Mouse (Mus musculus) myocyte (in vitro differentiated cells): ENCODE measurements around the gene Rbm34. TPM values are rescaled to one million over a fixed set of nuclear protein-coding genes. Genes with fewer than 3 reads are reported as not detected.

ENCODE experiments used
- H3K27me3 ChIP-seq: one replicate; pipeline ENCODE4 v1.6.1; 2011; ENCODE audit not compliant: control insufficient read depth, insufficient read depth, insufficient read length
- H3K36me3 ChIP-seq: one replicate; pipeline ENCODE4 v1.6.1; 2011; ENCODE audit not compliant: control insufficient read depth, insufficient read depth
- H3K4me2 ChIP-seq: one replicate; pipeline ENCODE4 v1.6.1; 2011; ENCODE audit warnings: low read depth, control low read depth
- H3K4me3 ChIP-seq: one replicate; pipeline ENCODE4 v1.5.1; 2011; ENCODE audit warnings: mild to moderate bottlenecking, control low read depth, moderate library complexity
- H3K79me2 ChIP-seq: one replicate; pipeline ENCODE4 v1.6.1; 2011; ENCODE audit not compliant: control insufficient read depth, insufficient read depth
- H3ac ChIP-seq: one replicate; pipeline ENCODE4 v1.6.1; 2011; ENCODE audit not compliant: control insufficient read depth, insufficient read length
- CEBPB ChIP-seq: IDR thresholded peaks from 2 replicates; pipeline ENCODE4 v1.6.1; 2011; ENCODE audit warnings: mild to moderate bottlenecking, moderate library complexity; ENCODE audit not compliant: poor library complexity, insufficient read depth, severe bottlenecking
- E2F4 ChIP-seq: IDR thresholded peaks from one replicate; pipeline ENCODE4 v1.6.1; 2011; ENCODE audit warnings: mild to moderate bottlenecking, control low read depth, moderate library complexity; ENCODE audit not compliant: insufficient read depth
- MAX ChIP-seq: IDR thresholded peaks from one replicate; pipeline ENCODE4 v1.6.1; 2011; ENCODE audit warnings: low read depth, mild to moderate bottlenecking, control low read depth
- MYOD1 ChIP-seq, 3 experiments: IDR thresholded peaks; one replicate each; pipeline ENCODE4 v1.6.1; 2011; ENCODE audit warnings: control low read depth in 2 of 3, low read depth in 2 of 3, mild to moderate bottlenecking in 2 of 3, moderate library complexity in 1 of 3; ENCODE audit not compliant: insufficient read length in 2 of 3, control insufficient read depth in 1 of 3
- MYOG ChIP-seq, 3 experiments: IDR thresholded peaks; one replicate each; pipeline ENCODE4 v1.6.1; 2011; ENCODE audit warnings: control low read depth in 2 of 3, low read depth in 2 of 3, mild to moderate bottlenecking in 2 of 3; ENCODE audit not compliant: insufficient read length in 2 of 3, control insufficient read depth in 1 of 3, insufficient read depth in 1 of 3
- POLR2A ChIP-seq: IDR thresholded peaks from one replicate; pipeline ENCODE4 v1.6.1; 2011; ENCODE audit warnings: low read depth, mild to moderate bottlenecking, control low read depth, moderate library complexity; ENCODE audit not compliant: insufficient read length
- POLR2AphosphoS2 ChIP-seq: IDR thresholded peaks from one replicate; pipeline ENCODE4 v1.6.1; 2011; ENCODE audit warnings: low read depth, control low read depth; ENCODE audit not compliant: insufficient read length
- REST ChIP-seq: IDR thresholded peaks from one replicate; pipeline ENCODE4 v1.6.1; 2011; ENCODE audit warnings: mild to moderate bottlenecking, control low read depth, moderate library complexity; ENCODE audit not compliant: insufficient read depth, insufficient read length
- SRF ChIP-seq: IDR thresholded peaks from one replicate; pipeline ENCODE4 v1.6.1; 2011; ENCODE audit warnings: low read depth; ENCODE audit not compliant: control insufficient read depth, insufficient read length
- TCF12 ChIP-seq: IDR thresholded peaks from one replicate; pipeline ENCODE4 v1.6.1; 2011; ENCODE audit warnings: mild to moderate bottlenecking, control low read depth; ENCODE audit not compliant: poor library complexity, insufficient read depth, severe bottlenecking
- TCF3 ChIP-seq: IDR thresholded peaks from one replicate; pipeline ENCODE4 v1.6.1; 2011; ENCODE audit warnings: low read depth, control low read depth; ENCODE audit not compliant: insufficient read length
- USF1 ChIP-seq: IDR thresholded peaks from one replicate; pipeline ENCODE4 v1.6.1; 2011; ENCODE audit warnings: low read depth, mild to moderate bottlenecking, control low read depth, moderate library complexity
- polyA plus RNA-seq: library from polyadenylated mRNA; unstranded; fragments of >200 nt; fragmentation: generic; extraction: Trizol; gene quantifications from one replicate; pipeline ENCODE4 v1.2.1, GENCODE M21; 2012; ENCODE audit warnings: missing spikeins

The Rbm34 gene
- polyA plus RNA-seq, 1 experiment: 4.9 TPM

GRCm38 (mm10) chr8:126968107-126968506 is 2.8 kb downstream of the Rbm34 start:
- Histone ChIP-seq H3K36me3 (peaks cover 23% of the 10 kb centered on the region), H3K27me3 (no peaks in the 10 kb centered on the region), H3ac (no peak overlapping the region), H3K4me3 (no peak overlapping the region), H3K4me2 (no peak overlapping the region), H3K79me2 (peaks cover 25% of the 10 kb centered on the region)
- TF ChIP-seq CEBPB (no peak), MYOG (IDR thresholded peaks at IDR 0.05; ENCODE audit: control insufficient read depth in 1 of 3, insufficient read depth in 1 of 3, insufficient read length in 2 of 3, low read depth in 2 of 3) (no peak), USF1 (no peak), TCF12 (no peak), TCF3 (no peak), POLR2AphosphoS2 (no peak), MAX (no peak), E2F4 (no peak), POLR2A (no peak), REST (no peak), MYOD1 (IDR thresholded peaks at IDR 0.05; ENCODE audit: control insufficient read depth in 1 of 3, insufficient read length in 2 of 3, low read depth in 2 of 3) (no peak), SRF (no peak)

- no peak overlapping the region for H3K4me2 ChIP-seq
- peaks cover 19% of the 10 kb centered on the region for H3K79me2 ChIP-seq
- no peak overlapping the region for H3K4me3 ChIP-seq
- H3ac ChIP-seq: no peak overlapping the region
- no peak for TF ChIP-seq E2F4
- no peak for TF ChIP-seq SRF
- no peak for TF ChIP-seq TCF12
- TF ChIP-seq TCF3: no peak
- no peak for TF ChIP-seq CEBPB
- no peak for TF ChIP-seq POLR2A
- no peak for TF ChIP-seq MAX
- TF ChIP-seq MYOG (IDR thresholded peaks at IDR 0.05; ENCODE audit: control insufficient read depth in 1 of 3, insufficient read depth in 1 of 3, insufficient read length in 2 of 3, low read depth in 2 of 3): no peak
- TF ChIP-seq REST: no peak
- TF ChIP-seq MYOD1 (IDR thresholded peaks at IDR 0.05; ENCODE audit: control insufficient read depth in 1 of 3, insufficient read length in 2 of 3, low read depth in 2 of 3): no peak
- no peak for TF ChIP-seq USF1
- H3K36me3 ChIP-seq: peaks cover 23% of the 10 kb centered on the region
- H3K27me3 ChIP-seq: no peaks in the 10 kb centered on the region
Measured at GRCm38 (mm10) chr8:126965246-126965645, 5.6 kb downstream of the Rbm34 start.

- Histone ChIP-seq H3K27me3 (no peaks in the 10 kb centered on the region), H3ac (no peak overlapping the region), H3K4me2 (no peak overlapping the region), H3K36me3 (peaks cover 33% of the 10 kb centered on the region), H3K4me3 (no peak overlapping the region), H3K79me2 (no peaks in the 10 kb centered on the region)
- no peak for TF ChIP-seq TCF12
- TF ChIP-seq MAX: no peak
- no peak for TF ChIP-seq MYOD1 (IDR thresholded peaks at IDR 0.05; ENCODE audit: control insufficient read depth in 1 of 3, insufficient read length in 2 of 3, low read depth in 2 of 3)
- no peak for TF ChIP-seq REST
- no peak for TF ChIP-seq POLR2A
- TF ChIP-seq USF1: no peak
- no peak for TF ChIP-seq SRF
- TF ChIP-seq CEBPB: no peak
- TF ChIP-seq E2F4: no peak
- TF ChIP-seq TCF3: no peak
- TF ChIP-seq MYOG (IDR thresholded peaks at IDR 0.05; ENCODE audit: control insufficient read depth in 1 of 3, insufficient read depth in 1 of 3, insufficient read length in 2 of 3, low read depth in 2 of 3): no peak
- TF ChIP-seq POLR2AphosphoS2: no peak
Measured at GRCm38 (mm10) chr8:126962871-126963270, 8.0 kb downstream of the Rbm34 start.

GRCm38 (mm10) chr8:126961516-126961915 is 9.4 kb downstream of the Rbm34 start:
- no peak overlapping the region for H3ac ChIP-seq
- H3K4me2 ChIP-seq: no peak overlapping the region
- no peak overlapping the region for H3K4me3 ChIP-seq
- peaks cover 40% of the 10 kb centered on the region for H3K36me3 ChIP-seq
- no peaks in the 10 kb centered on the region for H3K27me3 ChIP-seq
- TF ChIP-seq MYOD1 (IDR thresholded peaks at IDR 0.05; ENCODE audit: control insufficient read depth in 1 of 3, insufficient read length in 2 of 3, low read depth in 2 of 3) (no peak), TCF3 (no peak), POLR2AphosphoS2 (no peak), POLR2A (no peak), CEBPB (no peak), TCF12 (no peak), MAX (no peak), SRF (no peak), MYOG (IDR thresholded peaks at IDR 0.05; ENCODE audit: control insufficient read depth in 1 of 3, insufficient read depth in 1 of 3, insufficient read length in 2 of 3, low read depth in 2 of 3) (no peak), E2F4 (no peak), USF1 (no peak), REST (no peak)
- no peaks in the 10 kb centered on the region for H3K79me2 ChIP-seq
